Mouse (Mus musculus): ENCODE results near the gene 4930430A15Rik. TPM values are rescaled to one million over a fixed set of nuclear protein-coding genes. Genes with fewer than 3 reads are reported as not detected.
A peak's percentile ranks its signal among the peaks of the same experiment; 100 is the strongest.

The 4930430A15Rik gene
- not detected in 2 replicates for polyA plus RNA-seq (2016; fragmentation: Nextera tagmentation; extraction: Ambion mirVana)

DNA sequence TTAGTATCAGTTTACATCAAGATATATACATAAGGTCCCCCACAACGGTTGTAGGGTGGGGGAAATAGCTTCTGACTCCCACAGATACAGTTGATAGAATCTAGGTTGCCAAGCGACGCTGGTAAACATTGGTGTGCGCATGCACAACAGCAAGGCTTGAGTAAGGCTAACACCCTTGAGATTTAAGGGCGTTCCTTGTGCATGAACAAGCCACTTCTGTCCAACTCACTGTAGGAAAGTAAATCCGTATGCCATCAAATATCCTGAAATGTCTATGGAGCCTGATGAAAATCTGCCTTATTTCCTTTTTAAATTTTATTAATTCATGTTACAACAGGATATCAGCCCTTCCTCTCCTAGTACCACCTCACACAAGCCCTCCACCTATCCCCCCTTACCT lies at the start of gene 4930430A15Rik:
Gene 4930430A15Rik (minus strand): TSS at position 101 of the 400 bp plus-strand sequence.
- Histone ChIP-seq H3K4me2 (no peak within 1 kb of the TSS), H3K27ac (no peak within 1 kb of the TSS), H3K27me3 (no peaks in the 10 kb centered on the region), H3K4me1 (replicated peaks) (no peaks in the 10 kb centered on the region), H3K9ac (replicated peaks) (no peak within 1 kb of the TSS), H3K9me3 (no peaks in the 10 kb centered on the region), H3K36me3 (no peaks in the 10 kb centered on the region), H3K4me3 (replicated peaks) (no peak within 1 kb of the TSS)
- 88% methylated on average over 6 of the region's 6 CpGs for WGBS
- no peak for ATAC-seq (ENCODE audit: insufficient number of reproducible peaks, insufficient read depth, low FRiP score, low TSS enrichment, low read depth)

DNA sequence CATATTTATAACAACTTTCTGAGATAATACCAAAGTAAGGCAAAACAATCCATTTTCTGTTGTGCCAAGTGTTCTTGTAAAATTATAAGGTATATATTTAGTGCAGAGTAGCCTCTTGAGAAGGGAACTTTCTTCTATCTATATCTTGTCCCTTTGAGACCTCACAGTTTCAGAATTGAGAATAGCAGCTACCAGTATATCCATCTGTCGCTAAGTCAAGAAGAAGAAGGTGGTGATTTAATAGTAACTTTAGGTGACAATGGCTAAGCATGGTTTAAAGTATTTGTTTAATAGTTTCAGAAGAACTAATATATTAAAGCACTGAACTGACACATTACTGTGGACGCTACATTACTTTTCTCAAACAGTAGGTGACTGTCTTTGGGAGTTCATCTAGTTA lies 44.6 kb upstream of the 4930430A15Rik start, which contains the start of gene Olfr1277:
Gene Olfr1277 (minus strand): TSS at position 101 of the 400 bp plus-strand sequence.
- Histone ChIP-seq H3K4me2 (no peak within 1 kb of the TSS), H3K4me1 (replicated peaks) (no peaks in the 10 kb centered on the region), H3K27ac (no peak within 1 kb of the TSS), H3K9me3 (no peaks in the 10 kb centered on the region), H3K36me3 (no peaks in the 10 kb centered on the region), H3K9ac (replicated peaks) (no peak within 1 kb of the TSS), H3K4me3 (replicated peaks) (no peak within 1 kb of the TSS), H3K27me3 (no peaks in the 10 kb centered on the region)
- WGBS: 76% methylated on average over 2 of the region's 2 CpGs
- ATAC-seq (ENCODE audit: insufficient number of reproducible peaks, insufficient read depth, low FRiP score, low TSS enrichment, low read depth): no peak

DNA sequence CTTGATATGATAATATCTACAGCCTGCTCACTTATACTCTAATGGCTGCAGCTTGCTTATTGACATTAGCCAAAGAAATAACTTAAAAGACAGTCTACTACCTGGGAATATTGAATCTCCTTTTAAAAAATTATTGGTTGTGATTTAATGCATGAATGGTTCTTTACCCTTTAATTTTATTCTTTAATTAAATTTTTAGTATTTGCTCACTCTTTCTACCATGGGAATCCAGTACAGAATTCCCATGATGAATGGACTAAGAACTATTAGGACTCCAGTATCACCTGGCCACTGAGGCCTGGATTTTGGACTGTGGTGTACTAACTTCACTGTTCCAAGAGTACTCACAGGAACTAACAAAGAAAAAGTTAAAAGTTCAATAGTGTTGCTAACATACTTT lies 24.8 kb upstream of the 4930430A15Rik start, which contains the start of gene Olfr1276:
Gene Olfr1276 (plus strand): TSS at position 301 of the 400 bp plus-strand sequence.
- Histone ChIP-seq H3K4me1 (replicated peaks) (no peaks in the 10 kb centered on the region), H3K36me3 (no peaks in the 10 kb centered on the region), H3K27ac (no peak within 1 kb of the TSS), H3K27me3 (no peaks in the 10 kb centered on the region), H3K4me2 (no peak within 1 kb of the TSS), H3K4me3 (replicated peaks) (no peak within 1 kb of the TSS), H3K9ac (replicated peaks) (no peak within 1 kb of the TSS), H3K9me3 (no peaks in the 10 kb centered on the region)
- no peak for ATAC-seq (ENCODE audit: insufficient number of reproducible peaks, insufficient read depth, low FRiP score, low TSS enrichment, low read depth)

DNA sequence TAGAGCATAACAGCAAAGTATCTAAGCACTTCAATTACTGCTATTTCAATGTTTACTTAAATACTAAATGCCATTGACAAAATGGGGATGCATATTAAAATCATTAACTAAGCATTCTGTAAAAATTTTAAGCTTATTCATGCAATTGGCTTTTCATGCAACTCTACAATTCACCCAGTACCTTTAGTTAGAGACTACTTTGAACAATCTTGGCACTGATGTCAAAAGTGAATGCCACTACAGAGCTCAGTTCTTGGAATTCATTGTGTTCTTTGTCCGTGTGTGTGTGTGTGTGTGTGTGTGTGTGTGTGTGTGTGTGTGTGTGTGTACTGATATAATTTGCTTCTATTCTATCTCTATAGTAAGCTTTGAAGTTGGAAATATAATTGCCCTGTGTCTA lies 5.8 kb upstream of the 4930430A15Rik start, which contains the start of gene Olfr1275:
Gene Olfr1275 (minus strand): TSS at position 101 of the 400 bp plus-strand sequence.
- H3K4me3 ChIP-seq (replicated peaks): no peak within 1 kb of the TSS
- no peak within 1 kb of the TSS for H3K27ac ChIP-seq
- 86% methylated on average over 1 of the region's 1 CpGs for WGBS
- no peak within 1 kb of the TSS for H3K4me2 ChIP-seq
- H3K27me3 ChIP-seq: no peaks in the 10 kb centered on the region
- H3K9ac ChIP-seq (replicated peaks): no peak within 1 kb of the TSS
- H3K4me1 ChIP-seq (replicated peaks): no peaks in the 10 kb centered on the region
- H3K9me3 ChIP-seq: no peaks in the 10 kb centered on the region
- H3K36me3 ChIP-seq: no peaks in the 10 kb centered on the region
- no peak for ATAC-seq (ENCODE audit: insufficient number of reproducible peaks, insufficient read depth, low FRiP score, low TSS enrichment, low read depth)

DNA sequence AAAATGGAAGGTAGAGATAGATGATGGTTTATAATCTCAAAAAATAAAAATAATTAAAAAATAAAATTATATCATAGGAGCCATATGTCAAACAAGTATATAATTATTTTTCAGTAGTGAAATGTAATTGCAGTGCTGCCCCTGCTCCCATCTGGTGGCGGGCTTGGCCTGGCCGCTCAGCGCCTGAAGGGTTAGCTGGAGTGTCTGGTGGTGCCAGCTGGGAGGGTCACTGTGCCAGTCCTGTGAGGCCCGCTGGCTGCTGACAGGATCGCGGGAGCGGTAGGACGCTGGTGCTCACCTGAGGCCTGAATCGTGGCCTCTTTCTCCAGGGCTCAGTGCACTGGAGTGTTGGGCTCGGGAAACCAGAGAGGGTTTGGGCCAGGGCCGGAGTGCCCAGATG lies 47.3 kb downstream of the 4930430A15Rik start:
- WGBS: 98% methylated on average over 11 of the region's 11 CpGs
- no peaks in the 10 kb centered on the region for H3K36me3 ChIP-seq
- H3K4me2 ChIP-seq: no peak overlapping the region
- no peak for ATAC-seq (ENCODE audit: insufficient number of reproducible peaks, insufficient read depth, low FRiP score, low TSS enrichment, low read depth)
- H3K27me3 ChIP-seq: no peaks in the 10 kb centered on the region
- H3K4me1 ChIP-seq (replicated peaks): no peaks in the 10 kb centered on the region
- no peak overlapping the region for H3K4me3 ChIP-seq (replicated peaks)
- H3K27ac ChIP-seq: no peak overlapping the region
- H3K9ac ChIP-seq (replicated peaks): no peak overlapping the region
- no peaks in the 10 kb centered on the region for H3K9me3 ChIP-seq

DNA sequence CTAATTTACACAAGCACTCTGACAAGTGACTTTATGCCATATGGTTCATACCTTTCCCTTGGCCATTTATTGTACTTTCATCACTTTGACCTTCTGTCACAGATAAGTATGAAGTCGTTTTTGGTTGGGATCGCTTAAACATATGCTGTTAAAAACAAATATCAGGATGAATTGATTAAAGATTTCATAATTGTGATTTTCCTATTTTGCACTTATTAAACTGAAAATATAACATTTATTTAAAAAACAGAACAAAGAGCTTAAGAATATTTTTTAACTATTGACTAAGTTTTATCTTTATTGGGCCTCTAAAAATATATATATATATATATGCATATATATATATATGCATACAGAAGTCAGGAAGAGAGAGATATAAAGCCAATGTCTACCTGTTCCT lies 76.6 kb downstream of the 4930430A15Rik start, which contains the start of gene Gm15130:
Gene Gm15130 (minus strand): TSS at position 101 of the 400 bp plus-strand sequence.
- no peak within 1 kb of the TSS for H3K9ac ChIP-seq (replicated peaks)
- H3K9me3 ChIP-seq: no peaks in the 10 kb centered on the region
- H3K36me3 ChIP-seq: no peaks in the 10 kb centered on the region
- no peak within 1 kb of the TSS for H3K4me2 ChIP-seq
- no peaks in the 10 kb centered on the region for H3K4me1 ChIP-seq (replicated peaks)
- no peak for ATAC-seq (ENCODE audit: insufficient number of reproducible peaks, insufficient read depth, low FRiP score, low TSS enrichment, low read depth)
- no peak within 1 kb of the TSS for H3K4me3 ChIP-seq (replicated peaks)
- WGBS: 82% methylated on average over 2 of the region's 2 CpGs
- H3K27ac ChIP-seq: no peak within 1 kb of the TSS
- no peaks in the 10 kb centered on the region for H3K27me3 ChIP-seq

DNA sequence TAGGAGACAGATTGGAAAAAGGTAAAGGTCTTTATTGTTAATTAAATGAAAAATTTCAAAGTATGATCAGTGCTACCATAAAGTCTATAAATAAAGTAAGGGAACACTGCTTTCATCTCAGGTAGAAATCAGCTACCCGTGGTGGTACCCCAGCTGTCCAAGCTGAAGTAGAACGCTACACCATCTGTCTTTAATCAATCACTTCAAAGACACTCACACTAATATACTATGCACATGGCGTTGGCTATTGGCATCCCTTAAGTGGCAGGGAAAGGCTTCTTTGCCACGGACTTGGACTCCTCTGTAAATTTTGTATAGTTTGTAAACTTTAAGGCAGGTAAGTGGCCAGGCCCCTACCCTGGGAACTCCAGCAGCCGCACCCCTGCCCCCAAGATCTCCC lies 93.7 kb downstream of the 4930430A15Rik start:
- Histone ChIP-seq H3K4me1 (replicated peaks) (no peaks in the 10 kb centered on the region), H3K9ac (replicated peaks) (no peak overlapping the region), H3K9me3 (no peaks in the 10 kb centered on the region), H3K27me3 (no peaks in the 10 kb centered on the region), H3K36me3 (no peaks in the 10 kb centered on the region), H3K4me2 (no peak overlapping the region), H3K27ac (no peak overlapping the region), H3K4me3 (replicated peaks) (no peak overlapping the region)
- WGBS: 21% methylated on average over 5 of the region's 5 CpGs
- ATAC-seq (ENCODE audit: insufficient number of reproducible peaks, insufficient read depth, low FRiP score, low TSS enrichment, low read depth): peak; percentile 73; the same call in 1 of the 2 replicates

Other genes with a start within 250 kb of the 4930430A15Rik start
- gene Gm13941, start 123.6 kb downstream of the 4930430A15Rik start, polyA plus RNA-seq (2016; fragmentation: Nextera tagmentation; extraction: Ambion mirVana): not detected in 2 replicates
- gene Gm15130, start 76.7 kb downstream of the 4930430A15Rik start, polyA plus RNA-seq (2016; fragmentation: Nextera tagmentation; extraction: Ambion mirVana): not detected in 2 replicates
- gene Olfr1275, start 5.7 kb upstream of the 4930430A15Rik start, polyA plus RNA-seq (2016; fragmentation: Nextera tagmentation; extraction: Ambion mirVana): not detected in 2 replicates
- gene Olfr1276, start 24.9 kb upstream of the 4930430A15Rik start, polyA plus RNA-seq (2016; fragmentation: Nextera tagmentation; extraction: Ambion mirVana): not detected in 2 replicates
- not detected in 2 replicates for gene Olfr1277, start 44.5 kb upstream of the 4930430A15Rik start, polyA plus RNA-seq (2016; fragmentation: Nextera tagmentation; extraction: Ambion mirVana)
- not detected in 2 replicates for gene Olfr1278, start 60.5 kb upstream of the 4930430A15Rik start, polyA plus RNA-seq (2016; fragmentation: Nextera tagmentation; extraction: Ambion mirVana)
- gene Olfr1279, start 71.0 kb upstream of the 4930430A15Rik start, polyA plus RNA-seq (2016; fragmentation: Nextera tagmentation; extraction: Ambion mirVana): not detected in 2 replicates
- not detected in 2 replicates for gene Olfr1280, start 84.4 kb upstream of the 4930430A15Rik start, polyA plus RNA-seq (2016; fragmentation: Nextera tagmentation; extraction: Ambion mirVana)
- not detected in 2 replicates for gene Olfr1281, start 96.9 kb upstream of the 4930430A15Rik start, polyA plus RNA-seq (2016; fragmentation: Nextera tagmentation; extraction: Ambion mirVana)
- not detected in 2 replicates for gene Olfr1282, start 106.5 kb upstream of the 4930430A15Rik start, polyA plus RNA-seq (2016; fragmentation: Nextera tagmentation; extraction: Ambion mirVana)
- gene Olfr1283, start 137.2 kb upstream of the 4930430A15Rik start, polyA plus RNA-seq (2016; fragmentation: Nextera tagmentation; extraction: Ambion mirVana): not detected in 2 replicates
- not detected in 2 replicates for gene Olfr1284, start 145.9 kb upstream of the 4930430A15Rik start, polyA plus RNA-seq (2016; fragmentation: Nextera tagmentation; extraction: Ambion mirVana)
- gene Olfr1286, start 193.5 kb upstream of the 4930430A15Rik start, polyA plus RNA-seq (2016; fragmentation: Nextera tagmentation; extraction: Ambion mirVana): not detected in 2 replicates
- gene Olfr1287, start 219.5 kb upstream of the 4930430A15Rik start, polyA plus RNA-seq (2016; fragmentation: Nextera tagmentation; extraction: Ambion mirVana): not detected in 2 replicates
- not detected in 2 replicates for gene Olfr1288, start 244.5 kb upstream of the 4930430A15Rik start, polyA plus RNA-seq (2016; fragmentation: Nextera tagmentation; extraction: Ambion mirVana)